Mouse (Mus musculus) common myeloid progenitor, adult 5-6 weeks (primary cell): ENCODE data around the gene Kars. TPM values are rescaled to one million over a fixed set of nuclear protein-coding genes. Genes with fewer than 3 reads are reported as not detected.
A peak's percentile ranks its signal among the peaks of the same experiment; 100 is the strongest.

Experiments
- ATAC-seq: replicated peaks from 2 replicates; pipeline ENCODE4 v1.8.0; 2016; ENCODE audit warnings: low read depth, mild to moderate bottlenecking, moderate TSS enrichment, inconsistent platforms; ENCODE audit not compliant: poor library complexity, severe bottlenecking
- total RNA-seq: library from RNA; stranded (forward); fragments of 200-1000, 187-1606 nt; gene quantifications from 2 replicates; pipeline ENCODE4 v1.2.3, GENCODE M21; 2017

Kars gene
- total RNA-seq, 1 experiment from 2014 or later, result 190 TPM

DNA sequence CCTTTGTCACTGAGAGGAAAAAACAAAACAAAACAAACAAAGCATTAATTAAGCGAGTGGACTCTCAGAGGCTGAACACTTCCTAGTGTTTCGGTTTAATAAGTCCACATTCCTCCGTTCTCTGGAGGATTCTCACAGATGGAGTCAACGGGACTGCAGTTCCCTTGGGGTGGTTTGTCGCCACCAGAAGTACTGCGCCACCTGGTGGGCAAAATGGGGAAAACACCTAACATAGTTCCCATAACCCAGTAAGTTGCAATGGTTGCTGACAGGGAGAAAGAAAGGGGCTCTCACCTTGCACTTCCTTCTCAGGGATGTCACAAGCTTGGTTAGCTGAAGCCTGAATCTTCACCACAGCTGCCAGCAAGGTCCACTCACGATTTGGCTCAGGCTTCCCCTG lies 21.2 kb downstream of the Kars start:
- peak; percentile 74 for ATAC-seq

DNA sequence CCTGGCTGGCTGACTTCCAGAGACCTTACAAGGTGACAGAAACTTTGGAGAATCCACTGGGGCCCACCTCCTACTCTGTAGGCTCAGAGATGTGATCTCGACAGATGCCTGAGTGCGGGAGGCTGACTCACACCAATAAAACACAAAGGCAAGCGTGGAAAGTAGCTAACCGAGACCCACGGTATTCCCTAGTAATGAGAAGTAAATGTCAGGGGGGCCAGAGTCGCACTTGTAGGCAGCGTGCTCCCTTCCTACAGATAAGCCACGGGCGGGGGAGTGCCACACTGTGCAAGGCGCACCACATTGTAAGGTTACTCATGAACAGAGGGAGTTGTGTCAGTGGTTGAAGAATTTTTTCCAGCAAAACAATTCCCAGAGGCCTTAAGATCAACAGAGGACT lies 26.6 kb downstream of the Kars start:
- no peak for ATAC-seq

DNA sequence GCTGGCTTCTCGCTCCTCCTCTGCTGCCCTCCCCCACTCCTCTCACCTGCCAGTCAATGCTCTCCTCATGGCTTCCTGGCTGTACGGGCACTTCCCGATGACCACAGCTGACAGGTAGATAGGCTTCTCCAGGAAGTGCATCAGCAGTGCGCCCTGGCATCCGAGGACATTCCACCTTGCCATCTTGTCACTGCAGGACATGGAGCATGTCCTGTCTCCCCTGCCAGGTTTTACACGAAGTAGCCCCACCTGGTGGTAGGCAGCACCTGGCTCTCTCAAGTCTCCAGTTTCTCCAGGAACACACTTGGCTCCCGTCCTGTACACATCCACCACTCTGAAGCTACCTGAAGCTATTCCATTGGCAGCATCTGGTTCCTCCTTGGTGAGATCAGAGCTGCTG lies 29.0 kb downstream of the Kars start:
- 0 out of 2 replicates have a peak, but pooled peaks have one; percentile 15 for ATAC-seq

DNA sequence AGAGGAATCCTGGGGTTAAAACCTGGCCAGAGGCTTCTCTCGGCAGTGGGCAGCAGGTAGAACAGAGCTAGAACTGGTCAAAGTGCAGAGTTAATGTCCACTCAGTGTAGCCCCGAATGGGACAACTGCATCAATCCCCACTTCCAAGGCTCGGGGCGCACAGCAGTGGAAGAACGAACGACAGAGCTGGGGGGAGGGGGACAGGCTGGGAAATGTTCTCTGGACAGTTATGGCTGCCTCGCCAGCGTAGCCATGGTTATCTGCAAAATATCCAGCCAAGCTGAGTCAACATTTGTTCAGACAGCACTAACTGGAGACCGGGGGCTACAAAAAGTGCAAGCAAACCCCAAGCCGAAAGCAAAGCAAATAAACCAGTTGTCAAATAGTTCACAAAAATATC lies 33.0 kb downstream of the Kars start:
- ATAC-seq, result no peak

DNA sequence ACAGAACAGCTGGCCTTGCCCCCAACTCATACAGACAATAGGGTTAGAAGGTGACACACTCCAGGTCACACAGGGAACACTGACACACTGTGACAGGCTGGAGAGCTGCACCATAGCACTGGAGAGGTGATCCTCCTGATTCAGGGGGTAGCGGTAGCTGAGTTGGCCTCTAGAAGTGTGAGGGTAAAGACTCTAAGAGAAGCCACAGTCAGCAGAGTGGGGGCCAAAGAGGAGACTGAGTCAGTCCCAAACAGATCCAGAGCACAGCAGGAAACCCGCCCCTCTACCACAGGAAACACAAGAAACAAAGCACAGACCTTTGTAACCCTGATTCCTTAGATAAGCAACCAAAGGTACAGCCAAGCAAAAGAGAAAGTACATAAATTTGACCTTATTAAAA lies 34.8 kb downstream of the Kars start:
- ATAC-seq, result peak; percentile 32

DNA sequence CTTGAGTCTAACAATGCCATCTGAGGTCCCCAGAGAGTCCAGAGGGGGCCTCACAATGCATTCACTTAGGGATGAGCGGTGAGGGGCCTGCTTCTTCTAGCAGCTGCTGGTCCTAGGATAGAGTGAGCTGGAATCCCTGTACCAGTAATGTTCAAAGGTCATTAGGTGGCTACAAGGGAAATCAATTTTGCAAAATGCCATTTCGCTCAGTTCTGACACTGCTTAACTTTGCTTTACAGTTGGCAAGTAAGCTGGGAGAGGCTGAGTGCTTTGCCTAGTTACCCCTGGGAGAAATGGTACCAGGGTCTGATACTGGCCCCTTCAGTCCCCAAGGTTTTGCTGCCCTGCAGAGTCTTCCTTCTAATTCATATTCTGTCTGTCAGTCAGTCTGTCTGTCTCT lies 35.4 kb downstream of the Kars start:
- ATAC-seq, result no peak

DNA sequence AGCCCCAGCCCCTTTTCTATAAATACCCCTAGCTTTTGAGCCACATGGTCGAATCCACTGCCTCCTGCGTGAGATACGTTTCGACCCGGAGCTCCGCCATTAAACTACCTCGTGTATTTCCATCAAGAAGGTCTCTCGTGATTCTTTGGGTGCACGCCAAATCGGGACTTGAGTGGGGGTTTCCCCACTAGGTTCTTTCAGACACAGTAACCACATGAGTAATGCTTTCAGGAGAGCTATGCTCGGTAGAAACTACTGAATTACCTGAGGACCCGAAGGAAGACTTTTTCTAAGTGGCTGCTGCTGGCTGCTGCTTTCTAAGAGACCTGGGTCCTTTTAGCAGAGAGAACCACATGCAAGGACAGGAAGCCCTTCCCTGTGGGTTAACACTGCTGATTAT lies 37.0 kb downstream of the Kars start:
- no peak for ATAC-seq

DNA sequence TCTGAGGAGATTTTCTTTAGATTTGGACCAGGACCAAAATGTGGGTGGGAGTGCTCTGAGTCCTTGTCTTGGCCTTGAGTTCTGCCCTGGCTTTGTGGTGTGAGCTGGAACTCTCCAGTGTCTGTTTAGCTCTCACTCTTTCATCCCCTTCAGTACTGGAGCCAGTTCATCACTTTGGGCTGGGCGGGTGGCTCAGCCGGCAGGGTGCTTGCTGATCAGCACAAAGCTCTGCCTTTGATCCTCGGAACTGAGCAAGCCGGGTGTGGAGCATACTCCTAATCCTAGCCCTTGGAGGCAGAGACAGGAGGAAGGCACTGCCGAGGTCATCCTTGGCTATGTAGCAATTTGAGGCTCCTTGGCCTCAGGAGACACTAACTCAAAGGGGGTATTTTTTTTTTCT lies 42.1 kb downstream of the Kars start:
- ATAC-seq, result no peak

DNA sequence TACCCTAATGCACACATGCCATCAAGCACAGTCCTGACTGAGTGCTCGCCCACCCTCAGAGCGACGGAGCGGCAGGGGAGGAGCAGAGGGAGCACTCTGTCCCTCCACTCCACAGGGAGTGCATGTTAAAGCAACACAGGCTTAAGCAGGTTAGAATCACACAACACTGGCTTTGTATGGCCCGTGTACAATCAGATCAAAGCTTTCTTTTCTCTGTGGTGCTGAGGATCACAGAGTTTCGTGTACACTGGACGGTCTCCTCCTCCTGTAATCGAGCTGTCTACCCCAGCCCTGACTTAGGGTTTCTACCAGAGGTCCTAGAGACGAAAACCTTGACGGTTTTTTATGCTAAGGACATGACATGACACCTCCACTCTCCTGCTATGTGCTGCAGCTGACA lies 42.6 kb downstream of the Kars start:
- ATAC-seq, result no peak

DNA sequence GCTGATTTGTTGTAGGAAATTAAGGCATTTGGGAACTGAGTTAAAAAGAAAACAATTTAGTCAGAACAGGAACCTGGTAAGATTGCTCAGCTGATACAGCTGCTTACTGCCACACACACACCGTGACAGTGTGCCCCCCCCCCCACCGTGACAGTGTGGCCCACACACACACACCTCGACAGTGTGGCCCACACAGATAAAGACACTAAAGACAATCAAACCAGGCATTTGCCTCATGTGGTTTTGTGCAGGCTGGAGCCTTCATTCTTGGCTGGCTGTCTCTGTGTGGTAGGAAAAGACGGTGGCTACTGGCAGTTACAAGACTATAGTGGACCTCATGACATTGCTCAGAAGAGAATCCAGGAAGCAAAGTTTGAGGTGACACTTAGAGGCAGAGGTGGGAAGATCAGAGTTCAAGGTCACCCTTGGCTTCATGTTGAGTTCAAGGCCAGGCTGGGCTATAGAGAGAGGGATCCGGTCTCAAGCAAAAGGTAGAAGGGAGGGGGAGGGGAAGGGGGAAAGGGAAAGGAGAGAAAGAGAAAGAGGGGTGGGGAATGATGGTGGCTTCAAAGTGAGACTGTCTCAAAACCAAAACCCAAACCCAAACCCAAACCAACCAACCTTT lies 43.8 kb downstream of the Kars start:
- peak; percentile 93 for ATAC-seq

DNA sequence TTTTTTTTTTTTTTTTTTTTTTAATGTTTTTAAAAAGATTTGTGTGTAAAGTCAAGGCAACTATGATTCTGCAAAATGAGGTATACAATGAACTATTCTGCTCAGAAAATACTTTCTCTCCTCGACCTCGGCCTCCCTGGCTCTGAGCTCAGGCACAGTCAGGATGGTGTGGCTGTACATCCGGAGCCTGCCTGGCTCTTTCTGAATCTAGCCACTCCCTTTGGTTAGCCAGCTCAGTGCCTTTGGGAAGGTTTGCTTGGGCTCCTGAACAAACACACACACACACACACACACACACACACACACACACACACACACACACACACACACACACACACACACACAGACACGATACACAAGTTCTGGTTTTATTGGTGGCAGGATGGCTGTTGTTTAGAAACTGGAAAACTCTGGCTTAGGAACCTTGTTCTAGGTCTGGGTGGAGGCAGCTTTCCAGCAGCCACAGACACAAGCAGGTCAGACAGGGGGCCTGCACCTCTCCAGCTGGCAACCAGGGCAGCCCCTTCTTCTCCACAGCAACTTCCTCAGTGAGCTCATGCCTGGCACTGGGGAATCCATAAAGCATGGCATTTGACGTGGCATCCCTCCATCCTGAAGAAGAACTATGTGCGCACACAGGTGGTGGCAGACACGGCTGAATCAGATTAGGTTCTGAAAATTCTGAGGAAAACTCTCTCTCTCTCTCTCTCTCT lies 46.1 kb downstream of the Kars start:
- no peak for ATAC-seq

DNA sequence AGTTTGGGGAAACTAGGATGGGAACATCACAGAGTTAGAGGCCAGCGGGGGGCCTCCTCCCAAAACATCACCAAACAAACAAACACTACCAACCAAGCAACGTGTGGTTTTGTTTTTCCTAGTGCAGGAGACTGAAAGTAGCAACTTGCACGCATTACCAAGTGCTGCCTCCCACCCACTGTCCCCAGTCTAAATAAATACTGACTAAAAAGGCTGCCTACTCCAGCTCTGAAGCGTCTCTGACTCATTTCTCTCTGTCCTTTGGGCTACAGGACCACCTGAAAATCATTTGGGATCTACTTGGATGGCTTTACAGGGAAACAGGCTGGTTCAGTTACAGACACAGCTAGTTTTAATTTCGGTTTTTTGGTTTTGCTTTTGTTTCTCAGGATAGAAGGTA lies 46.8 kb downstream of the Kars start:
- no peak for ATAC-seq

DNA sequence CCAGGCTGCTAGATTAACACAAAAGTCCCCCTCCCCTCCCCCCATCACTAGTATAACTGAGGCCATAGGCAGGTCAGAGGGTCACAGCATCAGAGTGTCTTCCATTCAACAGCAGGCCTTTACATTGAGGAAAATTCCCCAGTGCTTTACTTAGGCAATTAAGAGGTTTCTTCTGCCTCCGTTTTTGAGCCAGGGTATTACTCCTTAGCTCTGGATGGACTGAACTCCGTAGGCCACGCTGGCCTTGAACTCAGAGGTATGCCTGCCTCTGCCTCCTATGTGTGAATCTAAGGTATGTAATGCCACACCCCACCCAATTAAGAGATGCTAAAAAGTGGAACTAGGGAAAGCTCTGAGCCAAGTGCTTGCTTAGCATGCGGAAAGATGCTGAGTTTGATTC lies 47.6 kb downstream of the Kars start:
- ATAC-seq, result no peak

DNA sequence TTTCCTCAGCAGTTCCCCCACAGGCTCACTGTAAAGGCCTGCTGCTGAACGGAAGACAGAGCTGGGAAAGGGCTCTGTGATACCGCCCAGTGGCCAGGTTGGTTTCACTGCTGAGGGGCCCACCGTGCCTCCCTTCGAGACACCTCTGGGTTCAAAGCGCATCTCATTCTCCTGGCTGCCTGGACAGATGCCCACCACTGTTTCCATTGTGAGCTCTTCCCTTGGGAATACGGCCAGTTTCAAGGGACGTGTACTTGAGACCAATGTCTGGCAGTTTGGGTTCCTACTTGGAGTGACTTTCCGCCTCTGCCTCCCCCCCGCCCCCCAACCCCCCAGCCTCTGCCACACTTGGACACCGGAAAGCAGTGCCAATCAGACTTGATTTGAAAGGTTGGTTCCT lies 48.0 kb downstream of the Kars start:
- ATAC-seq, result no peak

DNA sequence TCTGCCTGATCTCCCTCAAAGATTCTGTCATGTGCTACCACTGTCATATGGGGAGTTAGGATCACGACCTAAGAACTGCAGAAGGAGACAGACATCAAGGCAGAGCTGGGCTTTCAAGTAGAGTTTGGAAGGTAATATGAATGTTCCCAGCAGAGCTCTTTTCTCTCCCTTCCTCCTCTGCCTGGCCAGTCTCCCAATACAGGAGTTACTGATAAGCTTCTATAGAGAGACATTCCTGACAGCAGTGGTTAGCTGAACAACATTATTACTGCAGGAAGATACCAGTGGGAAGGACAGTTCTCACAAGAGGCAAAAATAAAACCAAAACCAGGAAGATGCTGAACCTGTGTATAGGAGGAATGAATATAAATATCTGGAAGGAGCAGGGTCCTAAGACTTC lies 48.5 kb downstream of the Kars start:
- ATAC-seq, result no peak

DNA sequence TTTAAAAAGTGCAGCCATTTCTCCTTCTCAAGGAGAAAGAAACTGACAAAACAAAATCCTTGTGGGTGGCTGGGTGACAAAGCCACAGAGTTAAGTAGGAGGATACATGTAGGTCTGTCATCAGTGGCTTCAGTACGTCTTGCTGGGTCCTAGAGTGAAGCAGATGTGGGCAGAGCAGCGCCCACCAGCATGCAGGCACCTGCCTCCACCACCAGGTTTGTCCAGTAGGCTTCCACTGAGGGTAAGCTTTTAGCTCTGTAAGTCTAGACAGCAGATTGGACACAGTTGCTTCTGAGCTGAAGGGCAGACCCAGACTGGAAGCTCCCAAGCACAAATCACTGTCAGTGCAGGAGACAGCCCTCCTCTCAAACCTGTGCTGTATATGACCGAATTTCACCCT lies 49.8 kb downstream of the Kars start:
- no peak; the same call in 1 of the 2 replicates for ATAC-seq

DNA sequence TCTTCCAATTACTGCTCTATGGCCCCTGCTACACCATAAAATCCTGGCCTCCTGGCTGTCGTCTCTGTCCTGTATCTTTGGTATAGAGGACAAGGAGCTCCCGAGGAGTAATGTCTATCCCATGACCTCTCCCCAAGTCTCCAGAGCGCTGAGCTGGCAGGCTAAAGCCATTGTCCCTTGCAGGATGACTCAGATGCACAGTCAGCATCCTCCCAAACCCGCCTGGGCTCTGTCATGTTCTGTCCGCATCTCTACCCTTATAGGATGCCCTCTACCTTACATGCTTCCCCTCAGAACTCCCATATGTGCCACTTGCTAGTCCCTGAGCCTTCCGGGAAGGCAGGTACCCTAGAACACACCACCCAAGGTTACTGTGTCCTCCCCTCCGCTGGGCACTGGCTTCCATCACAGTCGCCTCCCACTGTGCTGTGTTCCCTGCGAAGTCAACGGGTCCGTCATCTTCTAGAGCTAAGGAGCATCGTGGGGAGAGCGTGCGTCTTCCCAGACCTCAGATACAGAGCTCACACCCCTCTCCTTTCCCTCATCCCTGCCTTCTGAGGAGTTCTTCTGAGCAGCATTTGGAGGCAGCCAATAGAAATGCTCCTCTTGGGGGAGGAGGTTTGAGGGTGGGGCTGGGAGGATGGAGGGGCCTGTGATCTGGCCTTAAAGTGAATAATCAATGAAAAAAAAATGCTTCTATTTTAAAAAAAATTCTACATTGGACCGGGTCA lies 50.4 kb downstream of the Kars start:
- ATAC-seq, result no peak

DNA sequence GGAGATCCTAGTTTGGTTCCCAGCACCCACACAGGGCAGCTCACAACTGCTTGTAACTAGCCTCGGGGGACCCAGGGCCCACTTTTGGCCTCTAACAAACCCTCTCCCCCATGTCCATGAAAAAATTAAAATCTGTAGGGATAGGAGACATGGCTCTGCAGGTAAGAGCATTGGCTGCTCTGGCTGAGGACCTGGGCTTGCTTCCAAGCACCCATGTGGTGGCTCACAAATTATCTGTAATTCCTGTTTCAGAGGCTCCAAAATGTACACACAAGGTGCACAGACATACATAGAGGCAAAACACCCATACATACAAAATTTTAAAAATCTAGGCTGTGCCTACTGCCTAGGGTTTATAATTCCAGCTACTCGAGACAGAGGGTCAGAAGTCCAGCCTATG lies 53.9 kb downstream of the Kars start:
- ATAC-seq, result no peak

DNA sequence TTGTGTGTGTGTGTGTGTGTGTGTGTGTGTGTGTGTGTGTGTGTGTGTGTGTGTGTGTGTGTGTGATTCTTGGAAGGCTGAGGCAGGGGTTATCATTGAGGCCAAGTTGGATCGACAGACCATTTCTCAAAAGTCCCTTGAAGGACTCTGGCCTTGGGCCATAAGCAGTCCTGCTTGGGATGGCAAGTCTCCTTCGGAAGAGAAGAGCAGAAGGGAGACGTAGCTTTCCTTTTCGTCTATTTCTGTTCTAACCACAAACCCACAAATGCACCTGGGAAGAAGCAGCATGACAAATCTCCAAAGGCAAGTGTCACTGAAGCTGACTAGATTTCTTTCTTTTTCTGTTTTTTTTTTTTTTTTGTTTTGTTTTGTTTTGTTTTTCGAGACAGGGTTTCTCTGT lies 55.2 kb downstream of the Kars start:
- no peak for ATAC-seq

DNA sequence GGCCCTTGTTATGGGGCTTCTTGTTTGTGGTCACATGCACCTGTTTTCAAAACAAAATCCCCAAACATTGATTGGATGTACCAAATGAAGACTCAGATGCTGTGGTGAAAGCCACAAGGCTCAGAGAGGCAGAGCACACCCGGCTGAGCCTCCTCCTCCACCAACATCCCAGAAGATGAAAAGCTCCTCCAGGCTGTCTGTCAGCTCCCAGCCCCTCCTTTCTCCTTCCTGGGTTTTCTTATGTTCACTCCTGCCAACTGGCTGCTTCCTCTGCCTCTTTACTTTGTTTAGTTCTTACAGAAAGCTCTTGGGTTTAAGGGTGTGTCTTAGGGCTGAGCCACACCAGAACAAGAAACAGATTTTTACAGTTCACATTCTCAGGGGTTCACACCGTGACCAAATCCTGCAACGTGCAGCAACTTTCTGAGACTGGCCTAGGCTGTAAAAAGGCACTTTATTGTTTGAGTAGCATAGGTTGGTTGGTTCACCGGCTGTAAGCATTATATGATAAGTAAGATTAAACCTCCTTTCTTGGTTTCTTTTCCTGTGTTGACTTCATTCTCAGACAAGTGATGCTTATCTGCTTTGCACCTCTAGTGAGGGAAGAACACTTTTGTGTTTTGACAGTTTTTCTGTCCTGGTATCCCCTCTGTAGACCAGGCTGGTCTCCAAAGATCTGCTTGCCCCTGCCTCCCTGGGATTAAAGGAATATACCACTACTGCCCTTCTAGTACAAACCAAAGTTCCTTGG lies 56.1 kb downstream of the Kars start:
- no peak for ATAC-seq

DNA sequence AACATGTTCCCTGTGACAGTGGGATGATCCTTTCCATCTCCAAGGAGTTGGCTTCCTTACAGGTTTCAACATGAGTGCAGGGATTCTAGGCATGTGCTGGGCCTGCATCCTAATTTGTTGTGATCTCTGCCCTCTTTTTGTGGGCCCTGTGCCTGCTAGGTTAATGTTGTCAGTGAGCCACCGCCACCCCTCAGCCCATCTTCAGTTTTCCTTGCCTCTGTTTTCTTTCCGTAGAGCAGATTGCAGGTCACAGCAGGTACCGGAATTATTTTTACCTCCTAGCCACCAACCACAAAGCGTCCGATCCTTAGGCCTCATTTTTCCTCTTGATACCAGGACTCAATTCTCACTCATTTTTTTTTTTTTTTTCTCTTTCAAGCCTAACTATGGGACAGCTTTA lies 59.2 kb downstream of the Kars start:
- ATAC-seq, result no peak
